Mouse (Mus musculus): ENCODE measurements around the gene Gad1.

DNA sequence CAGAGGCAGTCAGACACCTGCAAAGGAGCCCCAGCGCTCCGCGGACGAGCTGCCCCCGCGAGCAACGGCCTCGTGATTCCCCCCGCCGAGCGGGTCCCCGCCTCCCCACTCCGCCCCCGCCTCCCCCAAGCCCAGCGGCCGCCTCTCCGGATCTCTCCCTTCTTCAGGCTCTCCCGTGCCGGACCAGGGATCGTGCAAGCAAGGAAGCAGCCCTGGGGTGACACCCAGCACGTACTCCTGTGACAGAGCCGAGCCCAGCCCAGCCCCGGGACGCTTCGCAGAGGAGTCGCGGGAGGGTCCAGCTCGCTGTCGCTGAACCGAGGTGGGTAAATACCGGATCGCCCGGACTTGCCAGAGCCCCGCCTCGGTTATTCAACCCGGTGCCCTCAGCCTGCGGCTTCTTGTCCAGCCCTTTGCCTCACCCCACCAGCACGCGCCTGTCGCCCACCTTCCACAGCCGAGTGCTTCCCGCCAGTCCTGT lies 9.2 kb downstream of the Gad1 start:
- TF ChIP-seq CTCF (IDR thresholded peaks at IDR 0.05; ENCODE audit: control insufficient read depth, insufficient read depth, low read length): no peak
- TF ChIP-seq POLR2A (IDR thresholded peaks at IDR 0.05; ENCODE audit: borderline replicate concordance, control insufficient read depth, low read depth, low read length): no peak
